Mouse (Mus musculus) CD8-positive naive resting alpha-beta T cell, adult 2 months (primary cell): ENCODE measurements around the gene Tmed1.
"Not testable (repeated sequence)": the region's sequence is repeated elsewhere in the genome, so short reads cannot be mapped to it uniquely, and the experiment has no call there.

ENCODE experiments used
- DNase-seq, 2 experiments: peaks; one replicate each; pipeline ENCODE4 v3.0.0; 2022; ENCODE audit warnings: low read depth in 2 of 2, low spot score in 2 of 2

The Tmed1 gene

GRCm38 (mm10) chr9:21525937-21526633, 16.0 kb upstream of the Tmed1 start, which contains the start of gene AB124611:
AB124611 (plus strand) TSS chr9:21526176.
- DNase-seq, result peak; percentile 37 to 40

- no peak for DNase-seq
Measured at GRCm38 (mm10) chr9:21525142-21525936, 15.3 kb upstream of the Tmed1 start.

GRCm38 (mm10) chr9:21518690-21519089, 8.6 kb upstream of the Tmed1 start:
- not testable (repeated sequence) for DNase-seq

- no peak for DNase-seq
Measured at GRCm38 (mm10) chr9:21517947-21518495, 8.0 kb upstream of the Tmed1 start.

- no peak for DNase-seq
Measured at GRCm38 (mm10) chr9:21513466-21513865, 3.4 kb upstream of the Tmed1 start.

- no peak for DNase-seq
Measured at GRCm38 (mm10) chr9:21511052-21511451, 1.0 kb upstream of the Tmed1 start.

GRCm38 (mm10) chr9:21510689-21511015, 600 bp upstream of the Tmed1 start:
- no peak for DNase-seq

- no peak for DNase-seq
Measured at GRCm38 (mm10) chr9:21508871-21509404, 1.1 kb downstream of the Tmed1 start.

GRCm38 (mm10) chr9:21507753-21508430, 2.2 kb downstream of the Tmed1 start:
- no peak for DNase-seq

GRCm38 (mm10) chr9:21505767-21506166, 4.3 kb downstream of the Tmed1 start:
- no peak for DNase-seq

GRCm38 (mm10) chr9:21503352-21503751, 6.7 kb downstream of the Tmed1 start:
- DNase-seq, result no peak

- no peak for DNase-seq
Measured at GRCm38 (mm10) chr9:21498284-21498902, 11.7 kb downstream of the Tmed1 start.

GRCm38 (mm10) chr9:21497664-21498063, 12.4 kb downstream of the Tmed1 start:
- no peak for DNase-seq

GRCm38 (mm10) chr9:21497050-21497542, 13.0 kb downstream of the Tmed1 start:
- DNase-seq, result no peak

GRCm38 (mm10) chr9:21496308-21497049, 13.6 kb downstream of the Tmed1 start:
- no peak for DNase-seq

GRCm38 (mm10) chr9:21494726-21495125, 15.3 kb downstream of the Tmed1 start:
- no peak for DNase-seq

- no peak for DNase-seq
Measured at GRCm38 (mm10) chr9:21493907-21494306, 16.1 kb downstream of the Tmed1 start.

- no peak for DNase-seq
Measured at GRCm38 (mm10) chr9:21490696-21491095, 19.4 kb downstream of the Tmed1 start.

GRCm38 (mm10) chr9:21488246-21488645, 21.8 kb downstream of the Tmed1 start:
- DNase-seq, result not testable (repeated sequence)

- no peak for DNase-seq
Measured at GRCm38 (mm10) chr9:21484065-21484464, 26.0 kb downstream of the Tmed1 start.
